Mouse (Mus musculus) kidney, embryonic 15.5 days (tissue): ENCODE data around the gene Ddx21. TPM values are rescaled to one million over a fixed set of nuclear protein-coding genes. Genes with fewer than 3 reads are reported as not detected.

ENCODE experiments used
- ATAC-seq: fragments of 200-750 bp; cut with Nextera tagmentation; replicated peaks from 2 replicates; pipeline ENCODE4 v1.8.0; 2017; ENCODE audit warnings: moderate TSS enrichment; ENCODE audit not compliant: low FRiP score
- H3K27ac ChIP-seq: fragments of 300-500 bp; sonication (generic); 2 replicates; pipeline ENCODE4 v1.5.1; 2015; ENCODE audit warnings: mild to moderate bottlenecking, inconsistent platforms
- H3K27me3 ChIP-seq: fragments of 300-500 bp; sonication (generic); 2 replicates; pipeline ENCODE4 v1.6.1; 2015; ENCODE audit warnings: inconsistent platforms
- H3K36me3 ChIP-seq: fragments of 300-500 bp; sonication (generic); 2 replicates; pipeline ENCODE4 v1.6.1; 2015; ENCODE audit warnings: inconsistent platforms
- H3K4me1 ChIP-seq: fragments of 300-500 bp; sonication (generic); 2 replicates; pipeline ENCODE4 v1.6.1; 2015; ENCODE audit warnings: inconsistent platforms
- H3K4me2 ChIP-seq: fragments of 300-500 bp; sonication (generic); 2 replicates; pipeline ENCODE4 v1.6.1; 2015; ENCODE audit warnings: moderate library complexity, mild to moderate bottlenecking, inconsistent platforms
- H3K4me3 ChIP-seq: fragments of 300-500 bp; sonication (generic); replicated peaks from 2 replicates; pipeline ENCODE4 v1.5.1; 2015; ENCODE audit warnings: mild to moderate bottlenecking, inconsistent platforms
- H3K9ac ChIP-seq: fragments of 300-500 bp; sonication (generic); 2 replicates; pipeline ENCODE4 v1.6.1; 2015; ENCODE audit warnings: mild to moderate bottlenecking, inconsistent platforms
- H3K9me3 ChIP-seq: fragments of 300-500 bp; sonication (generic); replicated peaks from 2 replicates; pipeline ENCODE4 v1.6.1; 2016; ENCODE audit warnings: inconsistent platforms
- WGBS: fragments of 180-500 bp; shearing (Covaris S2); methylation state at CpG from one replicate; pipeline ENCODE4 v1.1.7; 2015; ENCODE audit warnings: mixed read lengths; 5-methylcytosine and 5-hydroxymethylcytosine counted together
- polyA plus RNA-seq: library from polyadenylated mRNA; unstranded; fragments of >200 nt; fragmentation: Nextera tagmentation; extraction: Ambion mirVana; gene quantifications from 2 replicates; pipeline ENCODE4 v1.2.1, GENCODE M21; 2015

Gene Ddx21
- polyA plus RNA-seq, 1 experiment from 2014 or later: 24.6 TPM

- H3K9ac ChIP-seq: no peak overlapping the region
- no peak for ATAC-seq
- H3K27ac ChIP-seq: no peak overlapping the region
- H3K4me3 ChIP-seq: no peak overlapping the region
- H3K36me3 ChIP-seq: no peaks in the 10 kb centered on the region
- no peak overlapping the region for H3K4me2 ChIP-seq
- H3K9me3 ChIP-seq: no peaks in the 10 kb centered on the region
- H3K27me3 ChIP-seq: no peaks in the 10 kb centered on the region
- no peaks in the 10 kb centered on the region for H3K4me1 ChIP-seq
- WGBS: 66% methylated on average over 3 of the region's 3 CpGs
These were observed 61.3 kb downstream of the Ddx21 start for GRCm38 (mm10) chr10:62540800-62541199.

- Histone ChIP-seq H3K36me3 (no peaks in the 10 kb centered on the region), H3K4me1 (0 out of 2 replicates have a peak, but pooled peaks cover 4% of the 10 kb centered on the region), H3K27ac (no peak overlapping the region), H3K9me3 (no peaks in the 10 kb centered on the region), H3K27me3 (no peaks in the 10 kb centered on the region), H3K4me3 (no peak overlapping the region), H3K9ac (no peak overlapping the region), H3K4me2 (no peak overlapping the region)
- 76% methylated on average over 7 of the region's 7 CpGs for WGBS
- ATAC-seq: no peak
These were observed 67.6 kb downstream of the Ddx21 start for GRCm38 (mm10) chr10:62534509-62534908.

GRCm38 (mm10) chr10:62532832-62533231, 69.2 kb downstream of the Ddx21 start:
- Histone ChIP-seq H3K9ac (no peak overlapping the region), H3K4me1 (0 out of 2 replicates have a peak, but pooled peaks cover 4% of the 10 kb centered on the region), H3K4me2 (no peak overlapping the region), H3K27me3 (no peaks in the 10 kb centered on the region), H3K9me3 (no peaks in the 10 kb centered on the region), H3K4me3 (no peak overlapping the region), H3K36me3 (no peaks in the 10 kb centered on the region), H3K27ac (no peak overlapping the region)
- ATAC-seq: no peak
- WGBS: 51% methylated on average over 2 of the region's 2 CpGs

Other genes starting within 250 kb of the Ddx21 start
- 51.7 and 58.5 TPM in 2 replicates for gene Hk1, start 222.4 kb downstream of the Ddx21 start, polyA plus RNA-seq
- 4.7 and 5.2 TPM in 2 replicates for gene Hkdc1, start 179.8 kb downstream of the Ddx21 start, polyA plus RNA-seq
- 0.71 and 0.72 TPM in 2 replicates for gene 4930507D05Rik, start 152.8 kb downstream of the Ddx21 start, polyA plus RNA-seq
- gene Supv3l1, start 152.5 kb downstream of the Ddx21 start, polyA plus RNA-seq: 28.1 and 29.9 TPM in 2 replicates
- 79.3 and 81.7 TPM in 2 replicates for gene Vps26a, start 115.5 kb downstream of the Ddx21 start, polyA plus RNA-seq
- 8.6 and 9.9 TPM in 2 replicates for gene Srgn, start 74.8 kb downstream of the Ddx21 start, polyA plus RNA-seq
- 34.0 and 35.2 TPM in 2 replicates for gene Kif1bp, start 23.8 kb downstream of the Ddx21 start, polyA plus RNA-seq
- gene Ddx50, start 48.9 kb upstream of the Ddx21 start, polyA plus RNA-seq: 122 and 126 TPM in 2 replicates
- gene Stox1, start 123.8 kb upstream of the Ddx21 start, polyA plus RNA-seq: 2.0 and 2.4 TPM in 2 replicates
- 144 and 153 TPM in 2 replicates for gene Ccar1, start 190.0 kb upstream of the Ddx21 start, polyA plus RNA-seq